Mouse (Mus musculus) cerebellum, postnatal 4 days (tissue): ENCODE results near the gene Adgra3.

Experiments
- DNase-seq, 2 experiments: peaks; one replicate each; pipeline ENCODE4 v3.0.0; 2022; ENCODE audit warnings: low spot score in 2 of 2, mixed read lengths in 1 of 2

Adgra3 gene

GRCm38 (mm10) chr5:50058421-50059286 is at the start of gene Adgra3:
TSS of gene Adgra3 (minus strand) at chr5:50059006.
- DNase-seq, result peak in 1 of 2 experiments; percentile 56

GRCm38 (mm10) chr5:50083441-50083840 is 24.6 kb upstream of the Adgra3 start:
- DNase-seq, result no peak

GRCm38 (mm10) chr5:50074245-50074644 is 15.4 kb upstream of the Adgra3 start:
- no peak for DNase-seq

- DNase-seq, result no peak
Observed at GRCm38 (mm10) chr5:50064236-50064635, 5.4 kb upstream of the Adgra3 start.

- no peak for DNase-seq
Observed at GRCm38 (mm10) chr5:50059586-50059985, 780 bp upstream of the Adgra3 start.

GRCm38 (mm10) chr5:50057612-50058420 is 990 bp downstream of the Adgra3 start:
- peak in 1 of 2 experiments; percentile 21 for DNase-seq

- no peak for DNase-seq
Observed at GRCm38 (mm10) chr5:50052456-50052855, 6.3 kb downstream of the Adgra3 start.

GRCm38 (mm10) chr5:50050668-50051425 is 8.0 kb downstream of the Adgra3 start:
- DNase-seq, result no peak

- DNase-seq, result no peak
Observed at GRCm38 (mm10) chr5:50050037-50050436, 8.8 kb downstream of the Adgra3 start.

- no peak for DNase-seq
Observed at GRCm38 (mm10) chr5:50049506-50049905, 9.3 kb downstream of the Adgra3 start.

GRCm38 (mm10) chr5:50048960-50049359 is 9.8 kb downstream of the Adgra3 start:
- DNase-seq, result no peak

GRCm38 (mm10) chr5:50048271-50048851 is 10.4 kb downstream of the Adgra3 start:
- DNase-seq, result no peak

GRCm38 (mm10) chr5:50045180-50045579 is 13.6 kb downstream of the Adgra3 start:
- no peak for DNase-seq

- no peak for DNase-seq
Observed at GRCm38 (mm10) chr5:50043677-50044076, 15.1 kb downstream of the Adgra3 start.

GRCm38 (mm10) chr5:50042274-50042943 is 16.4 kb downstream of the Adgra3 start:
- DNase-seq, result no peak

- no peak for DNase-seq
Observed at GRCm38 (mm10) chr5:50039521-50039920, 19.3 kb downstream of the Adgra3 start.

GRCm38 (mm10) chr5:50037666-50038065 is 21.1 kb downstream of the Adgra3 start:
- no peak for DNase-seq

- DNase-seq, result no peak
Observed at GRCm38 (mm10) chr5:50034900-50035514, 23.8 kb downstream of the Adgra3 start.

- no peak for DNase-seq
Observed at GRCm38 (mm10) chr5:50034231-50034630, 24.6 kb downstream of the Adgra3 start.

- DNase-seq, result no peak
Observed at GRCm38 (mm10) chr5:50033660-50034059, 25.1 kb downstream of the Adgra3 start.

- DNase-seq, result no peak
Observed at GRCm38 (mm10) chr5:50032332-50032731, 26.5 kb downstream of the Adgra3 start.
